Mouse (Mus musculus) stomach, postnatal 0 days (tissue): Measurements from ENCODE around the gene Ccdc93.

ENCODE experiments used
- CTCF ChIP-seq: IDR thresholded peaks from 2 replicates; pipeline ENCODE4 v1.5.1; 2016; ENCODE audit warnings: antibody characterized with exemption, low read depth, mild to moderate bottlenecking, moderate library complexity
- EP300 ChIP-seq: optimal IDR thresholded peaks from 2 replicates; pipeline ENCODE3; 2016; ENCODE audit warnings: antibody characterized with exemption

DNA sequence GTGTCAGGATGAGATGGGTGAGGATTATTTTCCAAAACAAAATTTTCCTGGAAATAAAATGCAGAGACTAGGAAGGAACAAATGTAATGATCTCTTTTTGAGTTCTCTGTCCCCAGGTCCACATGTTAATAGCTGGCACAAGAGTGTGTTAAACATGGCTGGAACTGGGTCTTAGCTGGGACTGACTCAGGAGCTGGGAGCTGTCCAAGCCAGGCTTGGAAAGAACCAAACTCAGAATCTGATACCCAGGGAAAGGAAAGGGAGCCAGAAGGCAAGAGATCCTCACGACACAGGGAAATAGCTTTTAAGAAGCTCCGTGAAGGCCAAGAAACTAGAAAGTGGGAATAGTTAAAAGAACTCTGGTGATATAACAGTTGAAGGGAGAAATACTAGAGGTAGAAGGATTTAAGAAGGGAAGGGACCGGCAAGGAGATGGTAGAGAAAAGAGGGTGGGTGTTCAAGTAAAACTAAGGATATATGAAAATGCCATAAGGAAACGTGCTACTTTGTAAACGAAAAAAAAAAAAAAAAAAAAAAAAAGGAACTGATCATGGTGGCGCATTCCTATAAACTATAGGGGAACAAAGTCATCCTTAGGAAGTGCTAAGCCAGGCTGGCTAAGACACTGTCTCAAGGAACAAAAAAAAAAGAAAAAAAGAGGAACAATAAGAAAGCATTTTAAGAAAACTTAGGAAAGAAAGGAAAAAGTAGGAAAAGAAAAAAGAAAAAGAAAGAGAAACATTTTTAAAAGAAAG is 489 bp upstream of the Ccdc93 start:
- TF ChIP-seq EP300 (no peak), CTCF (no peak)
